Mouse (Mus musculus) MEL (cell line): ENCODE data around the gene Krtap26-1.

Source experiments
- CTCF ChIP-seq, 3 experiments: IDR thresholded peaks in 2 of 3; conservative IDR thresholded peaks in 1 of 3; 2 replicates each; pipeline ENCODE4 v1.5.1; 2011 to 2012; ENCODE audit warnings: low read length in 3 of 3, low read depth in 2 of 3, mild to moderate bottlenecking in 2 of 3, improper control_type of control experiment in 1 of 3, inconsistent platforms in 1 of 3, mixed read lengths in 1 of 3, moderate library complexity in 1 of 3; ENCODE audit not compliant: control insufficient read depth in 1 of 3, insufficient read depth in 1 of 3, poor library complexity in 1 of 3, severe bottlenecking in 1 of 3
- POLR2A ChIP-seq, 2 experiments: IDR thresholded peaks; 2 replicates each; pipeline ENCODE4 v1.6.1; 2011 to 2012; ENCODE audit warnings: low read length in 2 of 2, mild to moderate bottlenecking in 2 of 2, control low read depth in 1 of 2, improper control_type of control experiment in 1 of 2, low read depth in 1 of 2, moderate library complexity in 1 of 2; ENCODE audit not compliant: control insufficient read depth in 1 of 2, insufficient read depth in 1 of 2, poor library complexity in 1 of 2
- SIN3A ChIP-seq: IDR thresholded peaks from 2 replicates; pipeline ENCODE4 v1.6.1; 2012; ENCODE audit warnings: low read length, improper control_type of control experiment, inconsistent platforms
- TCF12 ChIP-seq: IDR thresholded peaks from 2 replicates; pipeline ENCODE4 v1.6.1; 2014; ENCODE audit warnings: low read depth, mild to moderate bottlenecking, inconsistent platforms, low read length, improper control_type of control experiment, moderate library complexity

DNA sequence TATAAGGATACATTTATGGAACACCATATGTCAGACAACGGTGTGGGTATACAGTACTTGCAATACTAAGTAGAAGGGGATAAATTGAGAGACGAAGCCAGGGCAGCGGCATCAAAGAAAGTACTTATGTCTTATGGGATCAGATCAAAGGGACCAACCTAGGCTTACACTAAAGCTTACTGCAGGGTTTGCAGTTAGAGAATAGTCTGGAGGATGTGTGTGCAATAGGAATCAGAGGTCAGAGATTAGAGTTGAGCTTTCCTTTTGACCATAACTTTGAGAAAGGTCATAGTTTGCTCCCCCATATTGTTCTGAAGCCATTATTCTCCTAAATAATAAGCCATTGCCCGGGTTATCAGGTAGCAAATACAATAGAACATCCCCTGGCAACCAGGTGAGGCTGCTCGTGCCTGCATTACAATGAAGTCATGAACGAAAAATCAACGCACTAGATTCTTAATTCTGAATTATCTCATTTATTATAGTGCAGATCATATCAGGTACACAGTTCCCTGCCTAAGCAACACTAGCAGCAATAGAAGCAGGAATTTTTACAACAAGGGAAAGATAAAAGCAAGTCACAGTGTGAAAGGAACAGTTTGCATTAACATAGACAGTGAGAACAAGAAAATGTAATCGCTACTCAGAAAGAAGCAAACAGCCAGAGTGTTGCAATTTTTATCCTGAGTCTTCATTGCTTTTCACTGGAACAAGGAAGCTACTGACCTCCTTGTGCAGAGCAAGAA, 1.1 kb downstream of the Krtap26-1 start:
- no peak for TF ChIP-seq TCF12
- no peak for TF ChIP-seq SIN3A
- TF ChIP-seq CTCF (IDR thresholded peaks at IDR 0.05 in 2 of 3, conservative IDR thresholded peaks at IDR 0.05 in 1 of 3; ENCODE audit: control insufficient read depth in 1 of 3, insufficient read depth in 1 of 3, low read depth in 2 of 3, low read length in 3 of 3, poor library complexity in 1 of 3, severe bottlenecking in 1 of 3), result no peak
- no peak for TF ChIP-seq POLR2A (IDR thresholded peaks at IDR 0.05; ENCODE audit: control insufficient read depth in 1 of 2, insufficient read depth in 1 of 2, low read depth in 1 of 2, low read length in 2 of 2, poor library complexity in 1 of 2)
